Mouse (Mus musculus) frontal cortex, postnatal 25 days (tissue): ENCODE measurements at regions not wholly inside any gene's neighbourhood (a gene's known extent, or its start where the extent isn't known, plus 50 kb on each side); places are given as distances from the start of the nearest gene placed in this dataset.

Experiments used
- DNase-seq, 2 experiments: peaks; one replicate each; pipeline ENCODE4 v3.0.0; 2022; ENCODE audit warnings: low spot score in 2 of 2

DNA sequence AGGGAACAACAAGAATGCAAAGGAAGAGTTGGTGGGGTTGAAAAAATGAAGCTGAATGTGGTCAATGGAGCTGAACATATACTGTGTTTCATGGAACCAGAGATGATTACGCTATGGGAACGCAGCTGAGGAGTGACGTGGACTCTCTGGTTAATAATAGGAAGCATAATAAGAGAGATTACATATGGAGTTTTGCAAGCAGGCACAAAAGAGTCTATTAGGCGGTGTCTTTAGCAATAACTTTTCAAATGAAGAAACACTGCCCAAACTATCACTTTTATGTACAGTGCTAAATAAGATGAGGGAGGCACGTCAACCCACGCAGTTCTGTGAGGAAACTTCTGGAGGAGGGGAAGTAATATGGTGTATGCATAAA is 172.4 kb upstream of the Cited2 start:
- DNase-seq, result no peak

DNA sequence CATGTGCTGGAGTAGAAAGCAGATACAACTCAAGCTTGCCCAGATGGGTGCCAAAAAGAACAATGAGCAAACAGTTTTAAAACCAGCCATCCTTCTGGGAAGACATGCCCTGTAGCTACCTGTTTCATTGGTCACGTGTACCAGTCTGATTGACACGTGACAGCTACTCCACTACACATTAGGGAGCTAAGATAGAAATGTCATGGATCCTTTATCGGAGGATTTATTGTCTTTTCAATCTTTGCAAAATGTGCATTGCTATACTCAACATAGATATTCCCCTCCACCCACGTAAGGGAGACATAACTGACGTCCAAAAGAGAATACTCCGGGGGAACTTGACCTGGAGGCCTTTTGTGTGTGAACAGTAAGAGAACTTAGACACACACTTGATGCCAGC is 171.1 kb upstream of the Cited2 start:
- DNase-seq, result no peak

DNA sequence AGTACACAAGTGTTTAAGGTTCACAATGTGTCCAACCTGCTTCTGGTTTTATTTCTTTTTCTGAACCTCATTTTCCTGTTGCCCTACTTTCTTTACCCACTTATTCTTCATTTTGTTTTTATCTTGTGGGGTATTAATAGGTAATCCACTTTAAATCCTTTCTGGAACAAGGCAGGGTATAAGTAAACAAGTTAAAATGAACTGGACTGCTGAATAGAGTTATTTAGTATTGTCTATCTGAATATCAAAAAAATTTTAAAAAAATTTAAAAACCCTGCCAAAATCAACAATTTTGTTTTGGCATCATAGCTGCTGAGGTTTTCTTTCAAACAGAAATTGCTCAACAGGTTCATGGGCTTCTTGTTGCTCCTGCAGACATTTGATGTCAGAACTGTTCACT is 170.7 kb upstream of the Cited2 start:
- DNase-seq, result no peak

DNA sequence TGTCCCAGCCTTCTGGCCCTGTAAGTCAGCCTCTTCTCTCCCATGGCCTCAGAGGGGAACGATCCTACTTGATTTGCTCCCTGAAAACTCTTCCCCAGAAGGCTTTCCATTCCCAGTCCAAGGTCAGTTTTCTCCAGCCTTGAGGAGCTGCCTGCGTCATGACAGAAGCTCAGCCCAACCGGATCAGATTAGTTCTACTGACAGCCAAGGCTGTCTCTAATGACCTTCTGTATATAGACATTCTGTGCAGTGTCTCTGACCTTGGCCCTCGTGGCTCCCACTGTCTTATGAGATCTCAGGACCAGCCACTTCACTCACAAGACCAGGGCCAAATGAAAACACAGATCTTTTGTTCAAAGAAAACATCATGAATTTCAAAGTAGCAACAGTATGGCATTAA is 166.6 kb upstream of the Cited2 start:
- no peak for DNase-seq

DNA sequence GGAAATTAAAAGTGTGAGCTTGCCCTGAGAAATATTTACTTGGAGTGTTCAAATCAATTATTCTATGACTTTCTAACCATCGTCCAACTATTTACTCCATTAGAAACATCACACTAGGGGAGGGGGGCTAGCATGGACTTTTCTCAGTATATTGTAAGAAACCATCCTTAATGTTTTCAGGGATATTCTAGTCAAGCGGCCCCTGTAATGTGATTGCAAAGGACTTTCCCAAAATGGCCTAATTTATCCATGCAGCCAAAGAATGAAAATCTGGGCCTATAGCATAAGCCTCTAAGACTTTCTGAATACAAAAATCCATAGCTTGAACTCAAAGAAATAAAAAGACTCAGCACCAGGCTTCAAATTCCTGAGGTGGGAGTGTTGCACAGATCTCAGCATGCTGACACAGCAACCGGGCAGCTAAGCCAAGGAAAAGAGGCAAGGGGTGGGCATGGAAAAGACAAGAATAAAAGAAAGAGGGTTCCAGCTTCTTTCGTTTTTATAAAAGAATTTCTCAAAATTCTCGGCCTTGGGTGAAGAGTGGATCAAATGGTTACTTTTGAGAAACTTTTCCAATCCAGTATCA is 163.6 kb upstream of the Cited2 start:
- DNase-seq, result no peak

DNA sequence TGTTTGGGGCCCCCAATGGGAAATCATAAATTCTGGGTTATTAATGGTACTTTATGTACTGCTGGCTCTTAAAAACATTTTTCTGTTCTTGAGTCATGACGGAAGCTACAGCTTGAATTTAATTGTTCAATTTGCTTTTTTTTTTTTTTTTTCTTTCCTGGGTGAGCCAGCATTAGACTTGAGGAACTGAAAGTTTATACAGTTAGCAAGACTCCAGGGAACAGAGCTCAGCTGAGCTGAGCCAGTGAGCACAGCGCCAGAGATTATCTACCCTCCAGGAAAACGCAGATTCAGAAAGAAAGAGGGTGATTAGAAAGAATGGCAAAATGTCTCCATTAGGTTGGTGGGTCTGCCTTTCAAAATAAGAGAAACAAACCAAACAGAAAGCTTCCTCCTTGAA is 163.0 kb upstream of the Cited2 start:
- no peak for DNase-seq

DNA sequence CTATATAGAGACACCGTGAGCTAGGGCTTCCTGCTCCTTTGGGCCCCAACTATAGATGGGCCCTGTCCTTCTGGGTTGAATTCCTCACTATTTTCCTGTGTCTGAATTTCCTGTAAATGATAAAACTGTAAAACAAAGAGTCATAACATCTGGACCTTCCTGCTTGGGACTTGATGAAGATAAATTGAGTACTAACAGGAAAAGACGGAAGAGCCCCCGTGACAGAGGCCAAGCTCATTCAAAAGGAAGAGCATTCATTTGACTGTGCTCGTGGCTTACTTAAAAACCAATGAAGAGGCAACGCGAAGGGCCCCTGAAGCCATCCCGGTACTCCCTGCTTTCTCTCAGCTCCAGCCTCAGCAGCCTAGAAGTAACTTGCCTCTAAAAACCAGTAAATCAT is 161.6 kb upstream of the Cited2 start:
- no peak for DNase-seq

DNA sequence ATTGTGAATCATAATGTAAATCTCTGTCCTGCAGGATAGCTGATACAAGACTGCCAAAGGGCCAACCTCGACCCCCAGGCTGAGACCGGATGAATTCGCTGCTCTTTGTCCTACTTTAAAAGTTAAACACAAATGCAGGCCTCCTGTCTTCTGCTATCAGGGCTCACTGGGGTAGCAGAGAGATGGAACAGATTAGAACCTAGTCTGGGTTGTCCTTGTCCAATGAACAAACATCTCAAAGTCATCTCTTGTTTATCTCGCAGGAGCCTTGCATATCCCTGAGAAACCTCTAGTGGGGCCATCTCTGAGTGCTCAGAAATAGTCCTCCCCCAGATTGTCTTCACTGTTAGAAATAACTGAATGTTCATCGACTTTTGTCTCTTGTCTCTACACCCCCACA is 161.0 kb upstream of the Cited2 start:
- DNase-seq, result no peak

DNA sequence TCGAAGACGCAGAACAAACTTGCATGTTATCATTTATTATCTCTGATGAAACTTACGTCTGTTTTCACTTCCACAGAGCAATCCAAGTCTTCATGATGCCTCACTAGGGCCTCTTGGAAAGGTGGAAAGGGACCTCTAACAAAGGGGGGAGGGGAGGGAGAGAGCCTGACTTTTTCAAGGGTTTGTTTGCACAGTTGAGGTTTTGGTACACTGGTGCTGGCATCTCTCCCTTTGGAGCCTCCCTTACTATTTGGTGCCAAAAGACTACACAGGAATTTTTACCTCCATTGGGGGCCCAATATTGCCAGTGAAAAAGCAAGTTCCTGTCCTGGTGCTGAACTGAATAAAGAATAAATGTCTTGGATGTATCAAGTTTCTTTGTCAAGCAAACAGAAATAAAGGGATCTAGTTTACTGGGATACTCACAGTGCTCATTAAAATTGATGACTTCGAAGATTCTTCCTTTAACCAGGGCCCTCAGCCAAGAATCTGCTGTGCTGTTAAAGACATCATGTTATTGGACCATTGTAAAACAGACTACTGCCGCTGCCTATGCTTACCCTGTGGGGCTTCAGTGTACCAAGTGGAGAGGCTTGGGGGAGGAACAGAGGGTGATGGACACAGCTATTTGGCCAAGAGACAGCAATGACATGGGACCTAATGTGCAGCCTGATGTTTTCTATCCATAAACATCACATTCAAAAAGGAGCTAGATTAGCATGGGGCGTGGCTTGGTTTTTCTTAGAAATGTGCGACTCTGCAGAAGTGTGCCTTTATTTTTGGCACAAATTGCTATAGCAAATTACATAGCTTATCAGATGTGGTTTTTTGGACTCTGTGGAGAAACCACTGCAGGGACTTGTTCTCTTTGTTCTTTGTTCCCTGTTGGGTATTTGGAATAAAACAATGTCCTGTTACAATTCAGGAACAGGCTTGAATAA is 160.3 kb upstream of the Cited2 start:
- no peak for DNase-seq

DNA sequence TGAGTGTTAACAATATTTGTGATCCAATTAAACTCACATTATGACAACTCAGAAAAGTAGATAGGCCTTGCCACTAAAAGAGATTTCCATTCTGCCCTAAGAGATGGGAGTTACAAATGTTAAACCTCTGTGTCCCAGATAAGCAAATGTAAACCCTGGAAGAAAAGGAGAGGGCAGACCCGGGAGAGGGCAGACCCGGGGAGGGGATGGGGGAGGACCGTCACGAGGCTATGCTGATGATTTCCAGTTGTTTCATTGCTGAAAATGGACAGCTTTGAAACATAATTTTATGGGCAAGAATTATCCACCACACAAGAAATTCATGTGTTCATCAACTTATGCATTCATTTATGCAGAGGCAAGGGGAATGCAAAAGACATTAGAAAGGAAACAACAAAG is 159.7 kb upstream of the Cited2 start:
- no peak for DNase-seq

DNA sequence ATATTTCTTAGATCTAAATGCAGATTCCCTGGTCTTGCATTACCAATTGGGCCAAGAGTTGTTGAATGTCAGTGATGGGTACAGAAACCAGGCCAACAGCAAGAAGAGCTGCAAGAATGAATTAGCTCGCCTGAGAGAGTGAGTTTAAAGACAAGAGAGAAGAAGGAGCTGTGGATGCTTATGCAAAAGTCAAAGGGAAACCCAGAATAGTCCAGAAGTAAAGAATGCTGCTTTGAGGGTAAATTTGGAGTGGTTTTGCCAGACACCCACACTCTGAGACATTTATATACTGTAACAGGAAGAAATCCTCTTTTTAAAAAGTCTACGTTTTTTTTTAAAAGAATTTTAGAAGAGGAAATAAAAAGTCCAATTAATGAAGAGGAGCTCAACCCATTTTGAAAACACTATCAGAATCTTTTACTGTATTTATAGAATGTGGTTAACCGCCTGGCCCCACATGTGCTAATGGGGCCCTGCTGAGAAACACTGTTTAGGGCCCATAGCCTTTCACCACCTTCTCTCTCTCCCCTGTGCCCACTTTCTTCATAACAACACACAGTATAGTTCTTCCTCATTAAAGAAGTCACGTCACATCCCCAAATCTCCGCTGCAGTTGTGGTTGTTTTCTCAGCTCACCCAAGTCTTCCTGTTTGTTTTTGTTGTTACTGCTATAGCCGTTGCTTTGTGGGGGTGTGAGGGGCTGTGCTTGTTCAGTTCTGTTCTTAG is 158.0 kb upstream of the Cited2 start:
- no peak for DNase-seq

DNA sequence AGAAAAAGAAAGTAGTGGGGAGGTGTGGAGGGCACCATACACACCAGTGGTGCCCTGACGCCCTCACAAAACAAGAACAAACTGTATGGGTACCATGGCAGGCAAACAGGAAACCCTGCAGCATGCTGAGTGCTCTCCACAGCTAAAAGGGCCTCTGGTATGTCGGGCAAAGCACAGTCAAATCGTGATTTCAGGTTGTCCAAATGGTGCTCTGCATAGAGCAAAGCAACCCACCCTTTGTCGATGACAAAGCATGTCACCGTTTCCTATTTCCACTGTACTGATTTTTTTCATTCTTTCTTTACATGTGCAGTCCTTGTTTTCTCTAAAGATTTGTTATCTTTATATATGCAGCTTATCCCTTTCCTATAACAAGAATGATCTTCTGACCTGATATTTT is 156.0 kb upstream of the Cited2 start:
- DNase-seq, result no peak

DNA sequence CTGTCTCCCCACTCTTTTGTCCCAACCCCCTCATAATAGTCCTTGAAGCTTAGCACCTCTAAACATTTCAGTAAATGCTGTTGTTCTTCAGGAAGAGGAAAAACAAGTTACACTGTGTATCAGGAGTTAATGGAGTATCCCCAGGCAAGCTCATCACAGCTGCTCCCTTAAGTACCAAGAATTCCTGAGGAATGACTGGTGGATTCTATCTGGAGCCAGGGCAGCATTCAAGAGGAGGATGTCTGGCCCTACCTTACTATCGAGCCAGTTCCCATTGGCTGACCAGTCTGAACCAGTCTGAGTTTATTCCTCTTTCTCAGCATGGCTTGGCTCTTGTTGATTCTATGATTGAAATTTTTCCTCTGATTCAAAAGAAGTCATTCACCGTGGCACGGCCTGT is 155.4 kb upstream of the Cited2 start:
- no peak for DNase-seq

DNA sequence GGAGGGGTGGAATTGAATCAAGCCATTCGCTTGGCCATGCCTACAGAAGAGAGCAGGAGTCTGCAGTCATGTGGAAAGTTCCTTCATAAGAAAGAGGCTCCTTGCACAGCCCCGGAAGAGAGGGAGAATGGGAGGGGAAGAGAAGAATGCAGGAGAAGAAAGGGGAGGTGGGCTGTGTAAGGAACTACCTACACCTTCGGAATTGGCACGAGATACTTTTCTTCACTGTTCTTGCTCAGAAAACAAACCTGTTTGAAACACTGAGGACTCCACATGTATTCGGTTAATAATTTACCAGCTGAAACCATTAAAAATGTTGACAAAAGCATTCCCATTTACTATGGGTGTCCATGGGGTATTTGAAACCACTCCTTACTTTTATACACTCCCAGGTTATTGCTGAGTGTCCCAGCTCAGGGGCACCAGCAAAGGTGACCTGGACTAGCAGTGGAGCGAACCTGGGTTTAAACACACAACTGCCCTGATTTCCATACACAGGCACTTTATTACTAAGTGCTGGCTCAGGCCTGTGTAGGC is 153.4 kb upstream of the Cited2 start:
- no peak for DNase-seq

DNA sequence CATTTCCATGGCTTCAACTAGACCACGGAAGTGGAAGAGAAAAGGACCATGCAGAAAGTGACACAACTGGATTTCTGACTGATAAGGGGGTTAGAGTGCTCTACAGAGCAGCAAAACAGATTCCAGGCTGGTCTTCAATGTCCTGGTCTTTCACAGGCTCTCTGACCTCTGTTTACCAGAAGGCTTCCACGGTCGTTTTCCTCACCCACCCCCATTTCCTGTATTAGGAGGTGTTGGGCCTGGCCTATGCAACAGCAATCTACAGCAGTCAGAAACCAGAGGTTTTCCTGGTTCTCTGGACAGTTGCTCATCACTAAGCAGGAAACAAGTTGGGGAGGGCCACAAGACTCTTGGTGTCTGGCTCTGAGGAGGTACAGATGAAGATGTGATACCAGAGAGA is 148.1 kb upstream of the Cited2 start:
- no peak for DNase-seq

DNA sequence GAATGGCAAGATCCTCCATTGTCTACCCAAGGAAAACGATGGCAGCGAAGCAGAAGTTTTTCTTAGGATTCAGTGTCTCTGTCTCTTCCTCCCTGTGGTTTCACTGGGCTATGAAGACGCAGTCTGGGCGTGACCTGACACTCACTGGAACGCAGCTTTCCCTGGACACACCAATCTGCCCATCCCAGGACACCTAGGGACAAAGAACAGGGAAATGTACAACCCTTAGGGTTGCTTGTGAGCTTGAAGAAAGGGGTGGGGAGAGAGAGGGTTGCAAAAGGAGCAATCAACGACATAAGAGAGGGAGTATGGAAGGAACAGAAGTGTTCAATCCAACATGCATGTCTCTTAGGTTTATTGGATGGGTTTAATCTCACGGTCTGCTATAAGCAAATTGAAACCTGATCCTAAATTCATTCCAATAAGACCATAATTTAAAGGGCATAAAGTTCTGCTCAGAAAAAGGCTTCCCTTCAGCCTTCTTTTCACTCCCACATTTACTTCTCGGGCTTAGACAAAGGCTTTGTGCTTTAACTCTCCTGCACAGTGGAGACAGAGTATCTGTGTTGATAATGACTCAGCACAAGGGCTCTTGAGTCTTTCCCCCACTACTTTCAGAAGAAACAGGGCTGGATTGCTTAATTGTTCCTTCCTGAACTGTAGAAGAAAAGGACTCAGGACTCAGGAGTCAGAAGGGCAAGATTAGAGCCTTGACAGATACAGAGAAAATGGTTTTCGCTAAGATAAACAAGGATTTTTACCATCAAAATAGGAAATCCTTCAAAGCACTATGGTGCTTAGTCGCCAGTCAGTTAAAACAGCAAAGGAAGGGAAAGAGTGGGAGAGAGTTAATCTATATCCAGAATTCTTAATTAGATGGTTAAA is 147.3 kb upstream of the Cited2 start:
- DNase-seq, result no peak

DNA sequence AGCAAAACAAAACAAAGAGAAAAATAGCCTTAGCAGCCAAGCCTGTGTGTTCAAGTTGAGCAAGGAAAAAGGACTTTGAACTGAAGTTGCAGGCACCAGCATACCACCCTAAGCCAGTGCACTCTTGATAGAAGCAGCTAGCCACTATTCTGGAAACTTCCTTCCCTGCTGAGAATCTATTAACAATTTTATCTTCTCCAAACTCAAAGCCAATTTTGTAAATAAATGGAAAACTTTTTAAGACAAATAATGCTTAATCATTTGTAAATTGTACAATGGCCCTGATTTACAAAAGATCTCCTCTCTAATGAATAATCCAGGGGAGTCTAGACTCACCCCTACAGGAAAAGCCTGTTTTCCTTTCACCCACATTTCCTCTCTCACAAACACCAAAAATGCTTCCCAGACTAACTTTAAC is 146.7 kb upstream of the Cited2 start:
- DNase-seq, result no peak

DNA sequence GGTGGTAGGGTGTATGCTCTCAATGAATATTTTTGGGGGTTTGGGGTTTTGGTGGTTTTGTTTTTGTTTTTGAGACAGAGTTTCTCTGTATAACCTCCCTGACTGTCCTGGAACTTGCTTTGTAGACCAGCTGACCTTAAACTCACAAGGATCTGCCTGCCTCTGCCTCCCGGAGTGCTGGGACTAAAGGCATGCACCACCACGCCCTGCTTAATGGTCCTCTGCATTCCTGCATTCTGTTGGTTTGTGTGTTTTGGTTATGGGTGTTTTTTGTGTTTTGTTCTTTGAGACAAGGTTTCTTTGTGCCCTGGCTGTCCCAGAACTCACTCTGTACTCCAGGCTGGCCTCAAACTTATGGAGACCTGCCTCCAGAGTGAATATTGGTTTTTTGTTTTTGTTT is 143.6 kb upstream of the Cited2 start:
- no peak for DNase-seq

DNA sequence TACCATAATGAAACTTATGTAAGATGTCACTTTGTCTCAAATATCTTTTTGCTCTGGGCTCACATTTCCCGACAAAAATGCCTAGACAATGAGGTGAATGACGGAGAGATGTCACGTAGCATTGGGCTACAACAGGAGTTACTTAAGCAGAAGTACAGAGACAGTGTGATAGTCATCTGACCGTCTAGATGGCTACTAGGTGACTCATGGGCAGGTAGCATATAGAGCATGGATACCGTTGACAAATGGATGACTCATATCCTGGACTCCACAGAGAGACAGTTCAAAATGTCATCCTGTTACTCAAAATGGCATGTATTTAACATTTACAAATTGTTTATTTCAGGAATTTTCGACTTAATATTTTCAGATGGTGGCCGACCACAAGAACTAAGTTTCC is 138.2 kb upstream of the Cited2 start:
- no peak for DNase-seq

DNA sequence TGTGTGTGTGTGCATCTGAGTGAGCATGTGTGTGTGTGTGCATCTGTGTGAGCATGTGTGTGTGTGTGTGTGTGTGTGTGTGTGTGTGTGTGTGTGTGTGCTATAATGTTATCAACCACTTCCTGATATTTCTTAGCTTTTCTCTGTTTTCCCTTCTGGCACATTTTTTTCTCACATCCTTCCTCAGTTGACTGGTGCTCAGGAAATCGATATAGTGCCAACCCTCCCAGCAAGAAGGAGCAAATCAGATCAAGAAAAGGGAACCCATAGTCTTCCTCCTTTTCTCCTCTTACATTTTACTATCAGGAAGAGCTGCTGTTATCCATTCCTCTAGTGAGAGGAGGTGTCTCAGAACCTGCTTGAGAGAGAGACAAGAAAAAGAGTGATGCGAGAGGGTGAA is 136.1 kb upstream of the Cited2 start:
- no peak for DNase-seq

DNA sequence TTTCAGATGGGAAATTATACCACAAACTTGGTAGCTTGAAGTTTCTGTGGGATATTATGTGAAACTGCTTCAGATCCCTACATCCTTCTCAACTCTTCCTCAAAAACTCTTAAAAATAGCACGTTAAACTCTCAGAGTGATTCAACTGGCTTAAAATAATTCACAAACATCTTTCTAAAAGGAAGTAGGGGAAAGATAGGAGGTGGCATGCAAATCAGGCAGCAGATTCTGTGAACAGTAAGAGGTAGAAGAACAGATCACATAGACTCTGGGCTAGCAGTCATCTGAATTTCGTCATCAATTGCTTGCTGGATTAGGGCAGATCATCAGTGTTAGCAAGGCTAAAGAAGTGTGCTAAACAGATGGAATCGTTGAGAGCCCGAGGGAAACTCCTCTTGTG is 133.9 kb upstream of the Cited2 start:
- no peak for DNase-seq

DNA sequence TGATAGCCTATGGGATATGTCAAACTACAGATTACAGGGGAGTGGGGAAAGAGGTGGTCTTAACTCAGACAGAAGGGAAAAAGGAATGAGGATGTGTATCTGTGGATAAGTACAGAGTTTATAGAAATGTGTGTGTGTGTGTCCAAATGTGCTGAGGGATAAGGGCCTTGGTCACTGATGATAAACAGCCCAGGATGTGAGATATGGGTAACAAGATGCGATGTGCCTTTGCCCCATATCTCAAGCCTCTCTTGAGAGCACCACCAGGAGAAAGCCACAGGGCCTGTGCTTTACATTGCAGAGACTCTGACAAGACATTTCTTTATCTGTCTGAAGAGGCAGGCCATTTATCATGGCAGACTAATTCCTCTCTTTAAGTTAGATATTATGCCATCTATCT is 132.8 kb upstream of the Cited2 start:
- DNase-seq, result no peak
